Mouse (Mus musculus) mature B cell (primary cell): ENCODE results near the gene Map2k6.

Experiments used
- in situ Hi-C: fragments of 300-500 bp; cut with MboI; formaldehyde crosslinking; loops from 2 replicates; pipeline ENCODE4 v1.14.3; 2019

Map2k6 gene

DNA sequence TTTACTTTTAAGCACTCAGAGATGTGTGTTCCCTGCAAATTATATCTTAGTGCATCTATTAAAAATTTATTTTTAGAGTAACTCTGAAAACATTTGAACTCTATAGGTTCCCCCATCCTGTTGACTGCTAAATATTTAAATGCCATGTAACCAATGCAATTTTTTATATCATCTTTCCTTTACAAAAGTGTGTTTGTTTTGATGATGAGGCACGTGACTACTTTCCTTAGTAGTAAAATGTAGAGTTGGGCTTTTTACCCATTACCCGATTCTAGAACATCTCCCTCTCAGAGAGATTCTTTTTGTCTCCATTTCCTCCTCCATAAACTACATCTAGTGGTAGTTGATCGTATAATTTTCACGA, 51.8 kb downstream of the Map2k6 start:
- in situ Hi-C loops = no loop called here

DNA sequence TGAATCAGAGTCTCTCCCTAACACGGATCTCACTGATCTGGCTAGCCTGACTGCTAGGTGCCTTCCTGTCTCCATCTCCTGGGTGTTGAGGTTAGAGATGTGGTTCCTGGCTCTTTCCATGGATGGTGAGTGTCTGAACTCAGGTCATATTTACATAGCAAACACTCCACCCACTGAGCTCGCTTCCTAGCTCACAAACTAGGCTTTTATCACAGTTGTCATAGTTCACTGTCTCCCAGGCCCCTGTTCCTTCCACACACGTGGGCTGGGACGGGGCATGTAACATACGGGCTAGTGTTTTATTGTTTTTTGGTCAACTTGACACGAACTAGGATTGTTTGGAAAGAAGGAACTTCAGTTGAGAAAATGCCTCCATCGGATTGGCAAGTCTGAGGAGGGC, 52.7 kb downstream of the Map2k6 start:
- in situ Hi-C loops = no loop called here

DNA sequence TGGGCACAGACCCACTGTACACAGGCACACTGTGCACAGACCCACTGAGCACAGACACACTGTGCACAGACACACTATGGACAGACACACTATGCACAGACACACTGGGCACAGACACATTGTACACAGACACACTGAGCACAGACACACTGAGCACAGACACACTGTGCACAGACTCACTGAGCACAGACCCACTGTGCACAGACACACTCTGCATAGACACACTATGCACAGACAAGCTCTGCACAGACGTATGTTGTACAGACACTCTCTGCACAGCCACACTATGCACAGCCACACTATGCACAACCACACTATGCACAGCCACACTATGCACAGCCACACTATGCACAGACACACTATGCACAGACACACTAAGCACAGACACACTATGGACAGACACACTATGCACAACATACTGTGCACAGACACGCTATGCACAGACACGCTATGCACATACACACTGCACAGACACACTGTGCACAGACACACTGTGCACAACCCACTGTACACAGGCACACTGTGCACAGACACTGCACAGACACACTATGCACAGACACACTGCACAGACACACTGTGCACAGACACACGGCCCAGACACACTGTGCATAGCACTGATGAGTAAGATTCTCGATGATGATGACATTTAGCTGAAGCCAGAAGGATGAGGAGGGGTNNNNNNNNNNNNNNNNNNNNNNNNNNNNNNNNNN, 54.7 kb downstream of the Map2k6 start:
- in situ Hi-C loops = no loop called here

DNA sequence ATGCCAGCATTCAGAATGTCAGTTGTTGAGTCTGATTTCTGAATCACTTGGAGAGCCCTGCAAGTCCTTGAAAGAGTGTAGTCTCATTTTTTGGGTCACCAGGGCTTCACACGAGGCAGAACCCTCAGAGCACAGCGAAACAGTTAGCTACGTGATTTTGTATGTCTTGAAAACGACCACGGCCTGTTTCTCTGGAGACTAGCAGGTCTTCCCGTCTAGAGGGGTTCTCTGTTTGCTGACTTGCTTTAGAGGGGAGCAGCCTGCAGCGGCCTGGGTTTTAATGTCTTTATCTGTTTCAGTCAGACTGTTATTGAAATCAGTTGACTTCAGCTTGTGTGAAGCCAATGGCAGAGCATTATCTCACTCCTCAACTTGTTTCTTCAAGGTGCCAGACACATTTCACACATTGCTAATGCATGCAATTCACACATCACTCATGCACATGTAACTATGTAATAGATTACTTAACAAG, 58.6 kb downstream of the Map2k6 start:
- in situ Hi-C loops = no loop called here

DNA sequence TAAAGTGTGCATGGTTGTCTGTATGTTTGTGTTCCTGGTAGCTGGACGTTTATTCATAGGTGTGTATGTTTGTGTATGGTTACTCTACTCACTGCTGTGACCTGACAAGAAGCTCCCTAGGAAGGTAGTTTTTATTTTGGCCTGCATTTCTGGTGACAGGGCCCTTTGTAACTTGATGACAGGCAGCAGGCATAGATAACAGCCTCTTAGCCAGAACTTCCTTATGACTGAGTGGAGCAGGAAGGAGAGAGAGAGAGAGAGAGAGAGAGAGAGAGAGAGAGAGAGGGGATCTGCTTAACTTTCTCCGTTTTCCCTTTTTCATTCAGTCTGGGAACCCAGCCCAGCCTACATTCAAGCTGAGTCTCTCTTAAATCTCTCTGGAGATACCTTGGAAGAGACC, 61.6 kb downstream of the Map2k6 start:
- in situ Hi-C loops = no loop called here

DNA sequence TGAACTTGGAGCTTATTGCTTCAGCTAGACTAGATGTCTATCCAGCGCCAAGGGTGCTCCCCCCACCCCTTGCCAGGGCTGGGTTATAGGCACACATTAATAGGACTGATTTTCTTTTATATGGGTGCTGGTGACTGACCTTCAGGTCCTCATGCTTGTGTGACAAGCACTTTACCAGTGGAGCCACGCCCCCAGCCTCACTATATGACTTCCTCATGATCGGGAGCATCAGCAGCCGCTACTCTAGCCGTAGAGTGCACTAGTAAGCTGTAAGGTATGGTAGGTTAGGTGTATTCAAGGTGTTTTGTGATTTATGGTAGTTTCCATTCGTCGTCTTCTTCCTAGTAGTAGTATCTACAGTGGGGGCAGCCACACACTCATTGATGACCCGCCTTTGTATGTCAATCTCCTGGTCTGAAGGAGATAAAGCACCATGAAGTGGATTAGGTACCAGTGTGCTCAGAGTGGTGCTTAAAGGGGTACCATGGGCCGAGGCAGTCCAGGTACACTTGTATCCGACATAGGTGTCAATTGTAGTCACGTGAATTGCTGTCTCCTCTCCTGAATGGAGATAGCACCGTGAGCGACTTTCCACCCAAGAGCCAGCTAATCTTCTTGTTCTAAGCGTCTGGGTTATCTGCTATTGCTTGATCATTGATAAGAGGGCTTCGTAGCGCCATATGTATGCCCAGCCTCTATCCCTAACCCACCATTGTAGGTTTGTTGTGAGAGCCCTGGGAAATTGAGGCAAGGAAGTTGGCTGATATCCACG, 62.8 kb downstream of the Map2k6 start:
- in situ Hi-C loops = no loop called here

DNA sequence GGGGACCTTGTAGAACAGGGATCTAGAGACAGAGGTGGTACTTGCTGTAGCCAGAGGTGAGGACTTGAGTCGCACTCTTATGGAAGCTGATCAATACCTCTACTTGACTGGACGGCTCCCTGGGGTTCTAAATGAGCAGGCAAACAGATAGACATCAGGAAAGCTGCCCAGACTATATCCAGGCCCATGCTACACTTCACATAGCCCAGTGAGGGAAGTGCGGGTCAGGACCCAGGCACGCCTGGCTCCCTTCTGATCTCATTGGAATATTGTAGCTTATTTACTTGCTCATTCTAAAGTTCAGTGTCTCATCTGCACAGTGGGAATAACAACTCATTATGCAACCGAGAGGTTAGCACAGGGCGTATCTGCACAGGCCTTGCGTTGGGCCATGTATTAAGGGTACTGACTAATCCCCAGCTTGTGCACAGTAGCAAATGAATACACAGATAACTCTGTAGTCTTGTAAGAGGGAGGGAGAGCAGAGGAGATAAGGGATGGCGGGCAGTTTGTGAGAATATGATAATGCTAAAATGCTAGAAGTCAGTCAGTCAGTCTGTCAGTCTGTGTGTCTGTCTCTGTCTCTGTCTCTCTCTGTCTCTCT, 64.2 kb downstream of the Map2k6 start:
- in situ Hi-C loops = no loop called here

DNA sequence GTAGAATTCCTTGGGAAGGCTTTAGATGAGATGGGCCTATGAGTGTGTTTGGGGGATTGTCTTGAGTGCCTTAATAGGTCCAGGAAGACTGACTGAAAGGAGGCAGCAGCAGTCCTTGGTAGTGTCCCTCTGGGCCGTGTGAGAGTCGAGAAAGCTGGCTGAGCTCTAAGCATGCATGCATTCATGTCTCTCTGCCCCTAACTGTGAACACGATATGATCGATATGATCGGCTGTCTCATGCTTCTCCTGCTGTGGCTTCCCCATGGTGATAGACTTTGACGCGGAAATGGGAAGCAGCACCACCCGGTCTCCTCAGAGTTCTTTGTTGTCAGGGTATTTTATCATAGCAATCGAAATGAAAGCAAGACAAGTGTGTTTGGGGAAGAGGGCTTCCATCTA, 64.9 kb downstream of the Map2k6 start:
- in situ Hi-C loops = no loop called here

DNA sequence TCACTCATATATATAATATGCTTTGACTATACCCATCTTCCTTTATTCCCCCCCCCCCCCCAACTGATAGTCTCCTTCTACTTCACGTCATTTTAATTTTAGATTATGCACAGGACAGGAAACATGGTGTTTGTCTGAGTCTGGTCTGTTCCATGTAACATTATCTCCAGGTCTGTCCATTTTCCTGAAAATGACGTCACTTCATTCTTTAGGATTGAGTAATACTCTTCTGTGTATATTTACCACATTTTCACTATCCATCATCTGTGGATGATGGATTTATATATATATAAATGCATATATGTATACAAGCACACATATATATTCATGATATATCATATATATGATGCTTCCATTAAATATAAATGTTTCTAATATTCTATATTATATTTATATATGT, 70.1 kb downstream of the Map2k6 start:
- in situ Hi-C loops = no loop called here

DNA sequence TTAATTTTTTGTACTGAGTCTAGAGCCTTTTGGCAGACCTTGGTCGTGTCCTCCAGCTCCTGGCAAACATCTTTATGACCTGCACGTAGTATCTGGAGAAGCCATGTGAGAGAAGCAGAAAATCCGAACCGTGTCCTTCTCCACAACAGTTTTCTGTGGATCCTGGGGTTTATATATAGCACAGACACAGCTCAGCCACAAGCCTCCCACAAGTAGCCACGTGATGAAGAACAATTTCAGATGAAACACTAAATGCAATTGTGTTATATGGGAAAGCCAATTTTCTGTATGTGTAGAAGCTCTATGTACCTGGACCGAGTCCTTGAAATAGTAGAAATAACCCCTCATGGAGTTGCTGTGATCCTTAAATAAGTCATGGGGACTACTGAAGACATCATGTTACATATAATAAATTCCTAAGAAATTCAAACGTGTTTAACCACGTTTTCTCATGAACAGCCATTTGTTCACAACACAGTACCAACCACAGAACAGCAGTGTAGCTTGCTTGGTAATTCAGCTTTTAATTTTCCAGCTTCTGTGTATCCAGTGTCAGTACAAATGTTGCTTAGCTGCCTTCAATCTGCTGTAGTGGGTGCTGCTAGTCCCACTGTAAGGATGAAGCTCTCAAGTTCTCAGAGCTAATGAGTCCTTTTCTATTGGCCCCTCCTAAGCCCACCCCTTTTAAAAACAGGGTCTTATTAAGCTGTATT, 71.8 kb downstream of the Map2k6 start:
- in situ Hi-C loops = no loop called here

DNA sequence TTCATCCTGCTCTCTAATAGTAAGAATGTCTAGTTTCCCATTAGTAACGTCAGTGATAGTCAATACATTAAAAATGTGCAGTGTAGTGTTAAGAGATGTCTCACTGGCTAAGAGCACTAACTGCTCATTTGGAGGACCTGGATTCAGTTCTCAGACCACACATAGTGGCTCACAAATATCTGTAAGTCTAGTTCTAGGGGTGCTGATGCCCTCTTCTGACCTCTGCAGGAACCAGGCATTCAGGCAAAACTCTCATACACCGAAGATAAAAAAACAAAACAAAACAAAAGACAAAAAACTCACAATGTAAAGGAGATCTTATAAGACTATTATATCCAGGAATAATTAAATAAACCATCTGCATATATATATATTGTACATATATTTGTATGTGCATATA, 72.4 kb downstream of the Map2k6 start:
- in situ Hi-C loops = no loop called here

DNA sequence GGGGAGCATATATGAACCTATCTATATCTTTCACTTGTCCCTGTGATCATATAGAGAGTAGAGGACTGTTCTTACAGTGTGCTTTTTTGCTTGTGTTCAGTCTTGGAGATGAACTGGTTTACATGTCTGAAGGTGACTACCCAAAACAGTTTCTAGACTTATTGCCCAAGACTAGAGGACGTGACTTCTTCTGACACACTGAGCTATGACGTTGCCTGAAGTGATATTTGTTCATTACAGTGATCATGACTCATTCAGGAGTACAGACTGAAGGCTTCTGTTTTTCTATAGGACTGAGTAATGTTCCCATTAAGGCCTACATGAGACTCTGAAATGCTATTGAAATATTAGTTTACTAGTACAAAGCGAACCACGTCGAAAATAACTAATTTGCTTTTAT, 73.2 kb downstream of the Map2k6 start:
- in situ Hi-C loops = no loop called here

DNA sequence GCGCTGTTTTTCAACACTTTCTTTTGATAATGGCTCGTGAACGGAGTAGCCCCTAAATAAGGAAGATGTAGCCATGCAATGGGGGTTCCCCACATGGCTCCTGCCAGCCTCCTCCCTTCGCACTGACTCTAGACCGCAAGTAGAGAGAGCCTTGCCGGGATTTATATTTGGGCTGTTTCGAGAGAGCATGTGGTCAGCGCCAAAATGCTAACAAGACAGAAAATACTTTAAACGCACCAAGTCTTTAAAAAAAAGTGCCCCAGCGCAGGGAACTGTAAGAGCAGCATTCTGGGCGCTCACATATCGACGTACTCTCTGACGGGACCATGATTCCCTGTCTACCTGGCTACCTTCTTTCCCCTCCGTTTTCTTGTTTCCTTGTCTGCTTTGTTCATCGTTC, 74.6 kb downstream of the Map2k6 start:
- in situ Hi-C loops = no loop called here

DNA sequence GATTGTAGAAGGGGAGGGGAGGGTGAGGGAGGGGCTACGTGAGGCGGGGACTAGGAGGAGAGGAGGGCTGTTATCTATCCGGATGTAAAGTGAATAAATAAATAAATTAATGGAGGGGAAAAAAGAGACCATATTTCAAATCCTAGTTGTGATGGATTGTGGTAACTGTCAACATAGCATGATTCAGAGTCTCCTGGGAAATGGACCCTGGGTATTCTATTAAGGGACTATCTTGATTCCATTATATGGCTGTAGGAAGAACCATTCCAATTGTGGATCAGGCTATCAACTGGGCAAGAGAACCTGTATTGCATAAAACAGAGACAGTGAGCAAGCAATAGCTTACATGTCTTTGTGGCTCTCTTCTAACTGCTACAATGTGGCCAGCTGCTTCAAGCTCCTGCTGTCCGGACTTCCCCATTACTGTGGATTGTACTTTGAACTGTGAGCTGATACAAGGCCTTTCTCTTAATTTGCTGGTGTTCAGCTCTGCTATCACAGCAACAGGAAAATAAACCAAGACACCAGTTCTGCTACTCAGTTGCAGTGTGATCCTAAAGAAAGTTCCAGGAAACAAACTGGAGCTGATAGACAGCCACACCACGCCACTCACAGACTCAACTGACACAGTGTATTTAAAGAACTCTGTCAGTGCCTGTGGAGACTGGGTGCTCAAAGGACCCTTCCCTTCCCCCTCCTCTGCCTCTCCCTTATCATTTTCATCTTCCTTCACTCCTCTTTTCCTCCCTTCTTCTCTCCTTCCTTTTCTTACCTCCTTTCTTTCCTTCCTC, 77.6 kb downstream of the Map2k6 start:
- in situ Hi-C loops = no loop called here

DNA sequence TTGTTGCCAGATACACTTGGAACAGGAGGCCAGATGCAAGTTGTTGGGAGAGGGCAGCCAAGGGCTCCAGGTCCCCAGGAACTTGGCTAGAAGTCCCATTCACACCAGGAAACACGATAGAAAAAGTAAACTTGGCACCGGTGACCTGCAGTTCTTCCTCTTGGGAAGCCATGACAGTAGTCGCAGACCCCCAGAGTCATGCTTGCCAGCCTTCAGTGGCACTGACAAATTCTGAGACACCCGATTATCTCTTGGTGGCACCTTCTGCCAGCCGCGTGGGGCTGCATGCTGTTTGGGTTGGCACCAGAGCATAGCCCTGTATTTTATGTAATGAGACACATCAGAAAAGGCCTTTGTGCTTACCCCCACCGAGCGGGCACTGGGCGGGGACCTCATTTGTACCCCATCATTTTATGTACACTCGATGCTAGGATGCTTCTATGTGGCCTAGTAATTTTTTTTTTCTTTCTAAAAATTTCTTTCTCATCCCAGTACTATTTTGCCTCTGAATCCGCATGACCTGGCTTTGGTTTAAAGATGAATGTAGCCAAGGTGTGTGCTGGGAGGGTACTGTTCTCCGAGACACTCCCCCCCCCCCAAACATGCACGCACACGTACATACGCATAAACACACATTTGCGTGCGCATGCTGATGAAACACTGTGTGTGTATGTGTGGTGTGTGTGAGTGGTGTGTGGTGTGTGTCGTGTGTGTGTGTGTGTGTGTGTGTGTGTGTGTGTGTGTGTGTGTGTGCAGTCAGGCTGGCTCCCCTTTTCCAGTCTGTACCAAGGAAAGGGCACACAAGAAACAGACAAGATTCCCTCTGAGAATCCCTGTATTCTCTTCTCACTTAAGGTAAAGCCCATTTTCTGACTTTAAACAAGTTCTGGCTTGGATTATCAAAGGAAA, 79.3 kb downstream of the Map2k6 start:
- in situ Hi-C loops = no loop called here

DNA sequence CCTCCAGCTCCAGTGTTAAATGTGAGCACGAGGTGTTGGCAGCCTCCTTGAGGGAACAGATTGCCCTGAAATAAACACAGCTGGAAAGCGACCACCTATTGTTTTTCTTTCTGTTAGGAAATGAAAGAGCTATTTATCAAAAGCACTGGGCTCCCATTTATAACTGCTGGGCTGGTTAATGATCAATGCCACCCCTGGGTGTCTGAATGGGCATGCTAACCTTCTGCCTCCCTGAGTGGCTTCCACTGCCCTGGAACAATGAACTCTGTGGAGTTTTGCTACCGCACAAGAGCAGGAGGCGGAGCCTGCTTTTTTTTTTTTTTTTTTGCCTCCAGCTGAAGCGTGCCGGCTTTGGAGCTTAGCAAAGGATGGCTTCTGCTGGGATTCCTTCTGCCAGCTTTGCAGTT, 80.1 kb downstream of the Map2k6 start:
- in situ Hi-C loops = no loop called here

DNA sequence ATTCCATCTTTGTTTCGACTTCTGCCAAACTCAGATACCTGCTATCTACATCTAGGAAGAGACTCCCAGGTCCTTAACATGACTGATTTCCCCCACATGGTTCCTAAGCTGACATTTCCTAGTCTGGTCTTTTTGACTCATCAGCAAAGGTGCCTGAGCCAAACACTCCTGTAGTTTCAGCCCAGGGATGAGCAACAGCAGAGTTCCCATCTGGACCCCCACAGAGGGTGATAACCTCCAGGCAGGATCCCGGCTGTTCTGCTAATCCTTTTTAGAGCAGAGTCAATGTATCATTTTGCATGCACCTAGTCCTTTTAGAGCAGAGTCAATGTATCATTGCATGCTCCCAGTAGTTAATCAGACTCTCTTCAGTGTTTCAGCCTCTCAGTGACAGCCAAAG, 82.5 kb downstream of the Map2k6 start:
- in situ Hi-C loops = loop anchor here (5.0 kb wide), 1 partner anchor 114 kb away; no protein-coding TSS in a partner anchor

DNA sequence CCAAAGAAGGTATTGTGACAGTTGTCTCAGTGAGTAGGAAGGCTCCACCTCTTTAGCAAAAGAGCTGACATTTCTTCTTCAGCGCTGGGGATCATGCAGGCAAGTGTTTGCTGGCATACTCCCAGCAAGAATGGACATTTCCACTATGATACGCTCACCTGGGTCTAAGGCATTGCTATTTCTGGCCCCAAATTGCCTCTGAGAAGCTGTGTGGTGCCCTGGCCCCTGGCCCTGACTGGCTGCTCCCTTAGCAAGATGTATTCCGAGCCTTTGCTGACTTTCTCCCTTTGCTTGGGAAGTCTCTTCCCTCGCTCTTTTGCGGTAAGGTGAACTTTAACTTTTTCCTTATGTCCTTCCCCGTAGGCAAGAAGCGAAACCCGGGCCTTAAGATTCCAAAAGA, 83.3 kb downstream of the Map2k6 start:
- in situ Hi-C loops = loop anchor here (5.0 kb wide), 1 partner anchor 115 kb away; no protein-coding TSS in a partner anchor

DNA sequence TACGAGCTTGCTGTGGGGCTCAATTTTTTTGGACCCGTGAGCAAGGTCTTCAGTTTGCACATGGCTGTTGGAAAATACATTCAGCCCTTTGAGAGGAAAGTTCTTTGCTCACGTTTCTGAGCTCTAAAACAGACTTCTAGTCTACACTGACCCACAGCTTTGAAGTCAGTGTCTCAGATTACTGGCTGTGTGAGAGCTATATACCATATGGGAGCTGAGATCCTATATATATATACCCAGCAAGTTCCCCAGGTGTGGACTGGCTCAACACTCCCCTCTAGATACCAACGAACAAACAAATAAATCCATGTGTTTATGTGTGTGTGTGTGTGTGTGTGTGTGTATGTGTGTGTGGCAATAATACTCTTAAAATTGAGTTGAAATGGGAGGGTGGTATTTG, 83.7 kb downstream of the Map2k6 start:
- in situ Hi-C loops = loop anchor here (5.0 kb wide), 1 partner anchor 115 kb away; no protein-coding TSS in a partner anchor

DNA sequence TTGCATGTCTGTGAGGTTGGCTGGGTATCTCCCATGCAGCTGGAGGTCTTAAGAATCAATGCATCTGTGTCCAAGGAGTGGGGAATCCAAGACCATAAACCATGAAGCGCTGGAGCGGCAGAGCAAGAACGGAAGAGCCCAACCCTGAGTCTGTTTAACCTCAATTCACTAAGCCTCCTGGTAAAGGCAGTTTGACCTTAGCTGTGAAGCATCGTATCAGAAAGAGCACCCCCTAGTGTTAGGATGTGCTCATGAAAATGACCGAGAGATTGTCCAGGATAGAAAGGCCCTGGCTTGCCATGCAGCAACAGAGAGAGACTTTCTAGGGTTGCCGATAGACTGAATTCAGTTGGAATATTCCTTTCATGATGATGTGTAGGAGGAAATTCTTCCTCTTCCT, 84.2 kb downstream of the Map2k6 start:
- in situ Hi-C loops = loop anchor here (5.0 kb wide), 1 partner anchor 116 kb away; no protein-coding TSS in a partner anchor
